Mouse (Mus musculus) thymus, postnatal 25 days (tissue): ENCODE measurements around the gene Akap17b.

ENCODE experiments used
- DNase-seq: peaks from one replicate; pipeline ENCODE4 v3.0.0; 2022

The Akap17b gene

DNA sequence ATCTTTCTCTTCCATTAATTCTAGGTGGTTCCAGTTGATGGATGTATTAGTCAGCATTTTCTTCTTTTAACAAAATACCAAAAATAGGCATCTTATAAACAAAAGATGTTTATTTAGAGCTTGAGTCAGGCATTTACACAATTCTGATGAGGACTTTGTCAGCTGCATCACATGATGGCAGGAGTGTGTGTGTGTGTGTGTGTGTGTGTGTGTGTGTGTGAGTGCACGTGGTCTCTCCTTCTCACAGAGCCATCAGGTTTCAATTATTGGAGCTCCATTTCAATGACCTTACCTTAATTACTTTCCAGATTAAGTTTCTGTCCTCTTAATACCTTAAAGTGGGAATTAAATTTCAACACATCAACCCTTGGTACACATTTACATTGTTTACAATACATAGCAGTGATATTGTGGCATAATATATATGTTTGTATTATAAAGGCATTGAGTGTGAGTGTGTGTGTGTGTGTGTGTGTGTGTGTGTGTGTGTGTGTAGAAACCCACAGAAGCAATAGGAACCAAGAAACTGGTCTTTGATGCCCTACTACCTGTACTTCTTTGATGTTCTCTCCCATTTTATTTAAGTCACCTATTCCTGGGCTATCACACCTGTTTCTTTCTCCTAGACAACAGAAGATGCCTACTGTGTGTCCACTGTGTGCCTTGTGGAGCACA, 58.4 kb downstream of the Akap17b start:
- DNase-seq: no peak

DNA sequence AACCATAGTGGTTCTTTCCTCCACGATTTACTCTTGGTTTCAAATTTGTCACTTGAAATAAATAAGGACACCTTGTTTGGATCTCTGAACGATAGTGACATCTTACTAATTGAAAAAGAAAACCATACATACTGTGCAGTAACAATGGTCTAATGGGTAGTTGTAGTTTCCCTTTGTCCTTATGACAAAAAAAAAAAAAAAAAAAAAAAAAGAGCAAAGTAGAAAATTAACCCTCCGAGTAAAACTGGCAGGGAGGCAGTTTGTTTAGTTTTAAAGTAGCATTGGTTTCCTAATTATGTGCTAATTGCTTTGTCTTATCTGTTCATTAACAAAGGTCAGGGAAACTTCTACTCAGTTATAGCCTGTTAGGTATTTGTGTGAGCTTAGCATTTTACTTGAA, 83.1 kb downstream of the Akap17b start:
- DNase-seq: no peak

DNA sequence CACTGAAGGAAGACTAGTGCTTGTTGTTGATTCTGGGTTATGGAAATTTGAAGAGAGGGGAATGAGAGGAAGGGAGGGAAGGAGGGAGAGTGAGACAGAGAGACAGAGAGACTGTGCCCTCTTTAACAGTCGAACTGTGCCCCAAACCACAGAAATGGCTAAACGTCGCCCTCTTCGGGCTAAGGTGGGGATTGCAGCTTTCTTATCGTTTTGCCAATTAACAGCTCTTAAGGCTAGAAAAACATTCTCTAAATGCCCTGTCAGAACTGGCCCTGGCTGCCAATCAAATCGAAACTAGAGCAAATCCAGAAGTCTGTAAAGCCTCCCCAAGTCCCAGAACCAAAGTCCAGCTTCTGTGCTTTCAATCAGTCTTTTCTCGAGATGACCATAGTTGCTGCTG, 83.5 kb downstream of the Akap17b start:
- DNase-seq: peak; percentile 72

DNA sequence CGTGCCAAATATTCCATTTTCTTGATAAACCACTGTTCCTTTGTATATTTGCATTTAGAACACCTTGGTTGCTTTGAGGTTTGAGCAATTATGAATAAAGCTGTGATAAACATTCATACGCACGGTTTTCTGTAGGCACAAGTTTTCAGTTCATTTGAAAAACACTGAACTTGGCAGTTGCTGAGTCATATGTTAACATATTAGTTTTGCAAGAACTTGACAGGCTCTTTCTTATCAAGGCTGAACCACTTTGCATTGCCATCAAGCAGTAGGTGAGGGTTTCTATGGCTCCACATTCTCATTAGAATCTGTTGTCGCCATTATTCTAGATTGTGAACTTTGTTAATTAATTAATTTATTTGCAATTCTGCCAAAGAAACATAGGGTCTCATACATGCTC, 85.0 kb downstream of the Akap17b start:
- DNase-seq: no peak
